Mouse (Mus musculus): ENCODE measurements around the gene Shf. TPM values are rescaled to one million over a fixed set of nuclear protein-coding genes. Genes with fewer than 3 reads are reported as not detected.

The Shf gene
- 0.32 TPM for polyA plus RNA-seq (2014; fragmentation: Illumina TruSeq; extraction: RNeasy Lipid Tissue Mini Kit (QIAGEN cat#74804); ENCODE audit: low read depth, low replicate concordance)

DNA sequence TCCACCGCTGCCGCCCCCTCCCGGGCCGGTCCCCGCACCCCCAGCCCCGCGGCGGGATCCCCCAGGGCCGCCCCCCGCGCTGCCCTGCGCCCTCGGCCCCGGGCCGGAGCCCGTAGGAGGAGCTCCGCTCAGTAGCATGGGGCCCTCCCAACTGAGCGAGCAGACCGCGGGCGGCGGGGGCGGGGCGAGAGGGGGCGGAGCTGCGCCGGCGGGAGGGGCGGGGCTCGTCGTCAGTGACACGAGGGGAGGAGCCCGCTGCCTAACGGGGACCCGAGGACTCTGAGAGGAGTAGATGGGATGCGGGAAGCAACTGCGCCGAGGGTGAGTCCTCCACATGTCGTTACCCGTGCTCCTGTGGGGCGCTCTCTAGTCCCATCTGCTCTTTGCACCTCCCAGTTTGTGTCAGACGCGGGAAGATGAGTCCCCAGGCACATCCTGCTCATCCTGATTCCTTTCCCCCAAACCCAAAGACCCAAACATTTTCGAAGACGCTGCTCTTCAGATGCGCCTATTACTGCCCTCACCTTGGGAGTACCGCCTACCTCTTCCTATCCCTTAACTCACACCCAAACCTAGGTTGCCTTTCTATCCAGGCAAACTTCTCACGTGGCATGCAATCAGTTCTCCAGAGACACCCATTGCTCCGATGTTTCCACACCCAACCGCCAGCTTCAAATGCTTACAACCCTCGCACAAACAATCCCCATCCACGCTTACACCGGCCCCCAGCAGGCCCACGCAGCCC is at the start of gene Shf:
Gene Shf (minus strand): TSS at position 168 of the 745 bp plus-strand sequence.

DNA sequence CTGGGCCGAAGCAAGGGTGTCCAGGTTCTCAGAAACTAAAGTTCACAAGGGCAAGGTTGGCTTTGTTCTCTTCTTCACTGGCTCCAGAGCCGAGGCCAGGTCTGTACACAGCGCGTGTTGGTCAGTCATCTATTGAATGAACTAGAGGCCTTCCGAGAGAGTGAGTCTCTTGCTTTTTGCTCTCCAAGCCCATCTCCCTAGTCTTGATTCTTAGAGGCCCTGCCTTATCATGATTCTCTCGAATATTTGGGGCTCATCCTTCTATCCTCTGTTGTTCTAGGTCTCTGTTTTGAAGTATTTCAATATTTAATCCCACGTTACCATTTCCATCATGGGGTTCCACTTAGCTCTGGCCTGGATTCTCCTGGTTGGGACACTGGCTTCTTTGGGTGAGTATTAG is 53.6 kb downstream of the Shf start, which contains the start of gene Duox1:
Gene Duox1 (plus strand): TSS at position 301 of the 400 bp plus-strand sequence.

DNA sequence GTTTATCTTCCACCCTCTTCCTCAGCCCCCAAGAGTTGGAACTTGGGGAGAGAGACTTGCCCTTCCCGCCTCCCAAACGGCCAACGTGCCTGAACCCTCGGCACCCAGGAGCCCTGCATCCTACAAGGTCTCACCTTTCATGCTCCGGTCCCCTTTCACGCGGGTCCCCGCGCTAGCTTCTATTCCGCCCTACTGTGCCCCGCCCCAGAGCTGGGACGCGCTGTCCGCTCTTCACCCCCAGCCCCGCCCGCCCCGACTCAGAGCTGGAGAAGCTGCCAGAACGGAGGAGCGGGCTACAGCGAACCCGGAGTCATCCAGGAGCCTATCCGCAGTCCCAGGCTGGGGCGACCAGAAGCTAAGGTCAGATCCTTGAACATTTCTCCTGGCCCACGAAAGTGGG is 55.4 kb downstream of the Shf start, which contains the start of gene Duoxa1:
Gene Duoxa1 (minus strand): TSS at position 195 of the 400 bp plus-strand sequence.

Other genes starting within 250 kb of the Shf start
- gene B2m, start 221.5 kb downstream of the Shf start, polyA plus RNA-seq (2014; fragmentation: Illumina TruSeq; extraction: RNeasy Lipid Tissue Mini Kit (QIAGEN cat#74804); ENCODE audit: low read depth, low replicate concordance) = 1,651 TPM
- gene Trim69, start 208.5 kb downstream of the Shf start, polyA plus RNA-seq (2014; fragmentation: Illumina TruSeq; extraction: RNeasy Lipid Tissue Mini Kit (QIAGEN cat#74804); ENCODE audit: low read depth, low replicate concordance) = not detected
- gene Patl2, start 183.0 kb downstream of the Shf start, polyA plus RNA-seq (2014; fragmentation: Illumina TruSeq; extraction: RNeasy Lipid Tissue Mini Kit (QIAGEN cat#74804); ENCODE audit: low read depth, low replicate concordance) = not detected
- gene Terb2, start 182.9 kb downstream of the Shf start, polyA plus RNA-seq (2014; fragmentation: Illumina TruSeq; extraction: RNeasy Lipid Tissue Mini Kit (QIAGEN cat#74804); ENCODE audit: low read depth, low replicate concordance) = not detected
- 1,026 TPM for gene Sord, start 134.4 kb downstream of the Shf start, polyA plus RNA-seq (2014; fragmentation: Illumina TruSeq; extraction: RNeasy Lipid Tissue Mini Kit (QIAGEN cat#74804); ENCODE audit: low read depth, low replicate concordance)
- not detected for gene Duox2, start 70.7 kb downstream of the Shf start, polyA plus RNA-seq (2014; fragmentation: Illumina TruSeq; extraction: RNeasy Lipid Tissue Mini Kit (QIAGEN cat#74804); ENCODE audit: low read depth, low replicate concordance)
- gene Duoxa2, start 70.3 kb downstream of the Shf start, polyA plus RNA-seq (2014; fragmentation: Illumina TruSeq; extraction: RNeasy Lipid Tissue Mini Kit (QIAGEN cat#74804); ENCODE audit: low read depth, low replicate concordance) = not detected
- not detected for gene Duoxa1, start 55.4 kb downstream of the Shf start, polyA plus RNA-seq (2014; fragmentation: Illumina TruSeq; extraction: RNeasy Lipid Tissue Mini Kit (QIAGEN cat#74804); ENCODE audit: low read depth, low replicate concordance)
- not detected for gene Duox1, start 53.5 kb downstream of the Shf start, polyA plus RNA-seq (2014; fragmentation: Illumina TruSeq; extraction: RNeasy Lipid Tissue Mini Kit (QIAGEN cat#74804); ENCODE audit: low read depth, low replicate concordance)
- not detected for gene Slc28a2, start 57.3 kb upstream of the Shf start, polyA plus RNA-seq (2014; fragmentation: Illumina TruSeq; extraction: RNeasy Lipid Tissue Mini Kit (QIAGEN cat#74804); ENCODE audit: low read depth, low replicate concordance)
- not detected for gene Gm14085, start 115.8 kb upstream of the Shf start, polyA plus RNA-seq (2014; fragmentation: Illumina TruSeq; extraction: RNeasy Lipid Tissue Mini Kit (QIAGEN cat#74804); ENCODE audit: low read depth, low replicate concordance)
- 2,427 TPM for gene Gatm, start 242.1 kb upstream of the Shf start, polyA plus RNA-seq (2014; fragmentation: Illumina TruSeq; extraction: RNeasy Lipid Tissue Mini Kit (QIAGEN cat#74804); ENCODE audit: low read depth, low replicate concordance)